Mouse (Mus musculus) kidney, adult 18-20 months (tissue): ENCODE measurements at regions not wholly inside any gene's neighbourhood (a gene's known extent, or its start where the extent isn't known, plus 50 kb on each side); places are given as distances from the start of the nearest gene placed in this dataset.
"Not testable (repeated sequence)": the region's sequence is repeated elsewhere in the genome, so short reads cannot be mapped to it uniquely, and the experiment has no call there.

Source experiments
- DNase-seq: peaks from one replicate; pipeline ENCODE4 v3.0.0; 2021

- no peak for DNase-seq
These were observed 841.6 kb upstream of the Adam24 start for GRCm38 (mm10) chr8:39833251-39833650.

GRCm38 (mm10) chr8:39846854-39847253 lies 828.0 kb upstream of the Adam24 start:
- no peak for DNase-seq

- DNase-seq, result no peak
These were observed 812.3 kb upstream of the Adam24 start for GRCm38 (mm10) chr8:39862544-39862943.

GRCm38 (mm10) chr8:39902251-39902650 lies 772.6 kb upstream of the Adam24 start:
- no peak for DNase-seq

GRCm38 (mm10) chr8:39912926-39913325 lies 762.0 kb upstream of the Adam24 start:
- no peak for DNase-seq

GRCm38 (mm10) chr8:39921336-39921735 lies 753.5 kb upstream of the Adam24 start:
- no peak for DNase-seq

- DNase-seq, result no peak
These were observed 751.1 kb upstream of the Adam24 start for GRCm38 (mm10) chr8:39923741-39924140.

- DNase-seq, result no peak
These were observed 724.5 kb upstream of the Adam24 start for GRCm38 (mm10) chr8:39950178-39950896.

- DNase-seq, result no peak
These were observed 720.4 kb upstream of the Adam24 start for GRCm38 (mm10) chr8:39954497-39954896.

- no peak for DNase-seq
These were observed 720.0 kb upstream of the Adam24 start for GRCm38 (mm10) chr8:39954924-39955323.

GRCm38 (mm10) chr8:40005207-40005837 lies 669.6 kb upstream of the Adam24 start:
- DNase-seq, result no peak

- DNase-seq, result no peak
These were observed 655.5 kb upstream of the Adam24 start for GRCm38 (mm10) chr8:40019281-40019943.

- no peak for DNase-seq
These were observed 610.7 kb upstream of the Adam24 start for GRCm38 (mm10) chr8:40064145-40064544.

GRCm38 (mm10) chr8:40071131-40071530 lies 603.7 kb upstream of the Adam24 start:
- no peak for DNase-seq

GRCm38 (mm10) chr8:40080976-40081375 lies 593.9 kb upstream of the Adam24 start:
- DNase-seq, result not testable (repeated sequence)

GRCm38 (mm10) chr8:40084129-40084528 lies 590.7 kb upstream of the Adam24 start:
- DNase-seq, result no peak

- DNase-seq, result no peak
These were observed 585.5 kb upstream of the Adam24 start for GRCm38 (mm10) chr8:40089377-40089776.

- no peak for DNase-seq
These were observed 550.5 kb upstream of the Adam24 start for GRCm38 (mm10) chr8:40124402-40124801.

GRCm38 (mm10) chr8:40127141-40127540 lies 547.7 kb upstream of the Adam24 start:
- no peak for DNase-seq

- no peak for DNase-seq
These were observed 542.1 kb upstream of the Adam24 start for GRCm38 (mm10) chr8:40132662-40133257.

- peak; percentile 70 for DNase-seq
These were observed 523.7 kb upstream of the Adam24 start for GRCm38 (mm10) chr8:40150911-40151797.

GRCm38 (mm10) chr8:40152451-40152850 lies 522.4 kb upstream of the Adam24 start:
- DNase-seq, result no peak
